10 mouse cellular contexts compared by ENCODE assay signal in the genomic region with DNA sequence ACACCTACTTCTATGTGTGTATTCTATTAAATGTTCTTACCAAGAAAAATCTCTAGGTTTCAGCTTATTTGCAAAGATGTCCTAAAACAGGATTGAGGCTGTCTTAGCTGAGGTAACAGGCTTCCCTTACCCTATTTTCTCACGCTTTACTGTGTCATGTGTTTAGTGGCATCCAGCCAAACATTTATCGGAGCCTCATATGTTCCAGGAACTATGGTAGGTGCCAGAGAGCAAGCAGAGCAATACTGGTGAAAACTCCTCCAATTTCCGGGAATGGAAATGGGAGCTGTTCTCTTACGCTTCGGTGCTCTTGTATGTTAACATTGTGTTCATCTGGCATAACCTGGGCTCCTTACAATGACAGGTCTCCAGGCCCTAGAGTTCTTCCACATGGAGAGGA. TPM values are rescaled to one million over a fixed set of nuclear protein-coding genes. Genes with fewer than 3 reads are reported as not detected.
A peak's percentile ranks its signal among the peaks of the same experiment; 100 is the strongest.
DNase-seq lines count a peak whose midpoint lies in the region; ATAC-seq and TF ChIP-seq lines count a peak whose summit lies in the region.
"Had no signal": no experiment of that assay in that cellular context is flagged by ENCODE, and none has a peak within 500 bp of the region (broad histone marks: within the 10 kb centered on the region; RNA-seq: fewer than 3 reads in every experiment).

No protein-coding gene starts in this region.

- TF ChIP-seq RAD21 in MEL (IDR thresholded peaks at IDR 0.05; ENCODE audit: low read depth, low read length), result no peak

- 71% methylated on average over 5 of the region's 5 CpGs for WGBS in intestine, embryonic 16.5 days
- WGBS in intestine, embryonic 15.5 days, result 63% methylated on average over 5 of the region's 5 CpGs
- WGBS in forebrain, embryonic 16.5 days, result 57% methylated on average over 5 of the region's 5 CpGs

- H3K4me2 ChIP-seq in intestine, embryonic 16.5 days (ENCODE audit: low read depth, low read length), result no peak overlapping the region
- no peak overlapping the region for H3K4me2 ChIP-seq in intestine, embryonic 15.5 days (replicated peaks)
- H3K4me2 ChIP-seq in forebrain, embryonic 16.5 days (ENCODE audit: low read length), result no peak overlapping the region
- H3K4me2 ChIP-seq: embryonic facial prominence, embryonic 15.5 days; limb, embryonic 15.5 days had no signal

- H3K79me2 ChIP-seq in MEL (ENCODE audit: control insufficient read depth, insufficient read depth, low read length, poor library complexity), result no peaks in the 10 kb centered on the region

- H3K27ac ChIP-seq in intestine, embryonic 16.5 days (ENCODE audit: low read length), result no peak overlapping the region
- H3K27ac ChIP-seq in intestine, embryonic 15.5 days, result no peak overlapping the region
- peak overlapping the region; percentile 8; the same call in 1 of the 2 replicates for H3K27ac ChIP-seq in MEL (ENCODE audit: control insufficient read depth, low read depth, low read length)
- H3K27ac ChIP-seq in forebrain, embryonic 16.5 days (ENCODE audit: low read length), result no peak overlapping the region
- H3K27ac ChIP-seq: embryonic facial prominence, embryonic 15.5 days; limb, embryonic 15.5 days had no signal

- H3K4me3 ChIP-seq in intestine, embryonic 16.5 days (ENCODE audit: low read length), result no peak overlapping the region
- H3K4me3 ChIP-seq in intestine, embryonic 15.5 days (replicated peaks), result no peak overlapping the region
- H3K4me3 ChIP-seq in MEL (ENCODE audit: control insufficient read depth in 1 of 2, insufficient read depth in 1 of 2, low read depth in 2 of 2, low read length in 2 of 2), result no peak overlapping the region
- no peak overlapping the region for H3K4me3 ChIP-seq in forebrain, embryonic 16.5 days (replicated peaks; ENCODE audit: low read length)
- H3K4me3 ChIP-seq: embryonic facial prominence, embryonic 15.5 days; limb, embryonic 15.5 days had no signal

- H3K9me3 ChIP-seq in intestine, embryonic 16.5 days (ENCODE audit: control insufficient read depth, low read length), result no peaks in the 10 kb centered on the region
- no peaks in the 10 kb centered on the region for H3K9me3 ChIP-seq in intestine, embryonic 15.5 days
- no peaks in the 10 kb centered on the region for H3K9me3 ChIP-seq in MEL (replicated peaks; ENCODE audit: insufficient read depth, low read length)
- no peaks in the 10 kb centered on the region for H3K9me3 ChIP-seq in forebrain, embryonic 16.5 days (ENCODE audit: control insufficient read depth, low read length)
- H3K9me3 ChIP-seq: embryonic facial prominence, embryonic 15.5 days; limb, embryonic 15.5 days had no signal

- no peak for TF ChIP-seq CTCF in MEL (IDR thresholded peaks at IDR 0.05 in 2 of 3, conservative IDR thresholded peaks at IDR 0.05 in 1 of 3; ENCODE audit: control insufficient read depth in 1 of 3, insufficient read depth in 1 of 3, low read depth in 2 of 3, low read length in 3 of 3, poor library complexity in 1 of 3, severe bottlenecking in 1 of 3)
- no peak for TF ChIP-seq CTCF in brain, embryonic 14.5 days (IDR thresholded peaks at IDR 0.05; ENCODE audit: borderline replicate concordance, extremely low read depth, insufficient read depth, insufficient read length)

- H3K27me3 ChIP-seq in intestine, embryonic 16.5 days (replicated peaks; ENCODE audit: control insufficient read depth, insufficient read depth, low read length), result no peaks in the 10 kb centered on the region
- no peaks in the 10 kb centered on the region for H3K27me3 ChIP-seq in intestine, embryonic 15.5 days (replicated peaks)
- H3K27me3 ChIP-seq in MEL (ENCODE audit: control insufficient read depth in 1 of 2, insufficient read depth in 2 of 2, low read length in 2 of 2), result no peaks in the 10 kb centered on the region
- H3K27me3 ChIP-seq in forebrain, embryonic 16.5 days (replicated peaks; ENCODE audit: control insufficient read depth, insufficient read depth, low read length), result no peaks in the 10 kb centered on the region
- H3K27me3 ChIP-seq: embryonic facial prominence, embryonic 15.5 days; limb, embryonic 15.5 days had no signal

- H3K4me1 ChIP-seq in intestine, embryonic 16.5 days (ENCODE audit: control insufficient read depth, insufficient read depth, low read length), result peaks cover 13% of the 10 kb centered on the region
- H3K4me1 ChIP-seq in intestine, embryonic 15.5 days (replicated peaks), result peaks cover 6% of the 10 kb centered on the region; the same call in 1 of the 2 replicates
- H3K4me1 ChIP-seq in MEL (ENCODE audit: control insufficient read depth in 1 of 2, insufficient read depth in 2 of 2, low read length in 2 of 2), result peaks cover 14 to 18% of the 10 kb centered on the region in 2 experiments
- peaks cover 9% of the 10 kb centered on the region; the same call in 1 of the 2 replicates for H3K4me1 ChIP-seq in forebrain, embryonic 16.5 days (replicated peaks; ENCODE audit: control insufficient read depth, insufficient read depth, low read length)

- H3K9ac ChIP-seq in intestine, embryonic 16.5 days (ENCODE audit: low read depth, low read length), result no peak overlapping the region
- H3K9ac ChIP-seq in intestine, embryonic 15.5 days, result no peak overlapping the region
- H3K9ac ChIP-seq in MEL (ENCODE audit: control insufficient read depth, low read depth, low read length, poor library complexity, severe bottlenecking), result no peak overlapping the region
- no peak overlapping the region for H3K9ac ChIP-seq in forebrain, embryonic 16.5 days (replicated peaks; ENCODE audit: low read depth, low read length)
- H3K9ac ChIP-seq: embryonic facial prominence, embryonic 15.5 days; limb, embryonic 15.5 days had no signal

- no peak for TF ChIP-seq POLR2A in MEL (IDR thresholded peaks at IDR 0.05; ENCODE audit: control insufficient read depth in 1 of 2, insufficient read depth in 1 of 2, low read depth in 1 of 2, low read length in 2 of 2, poor library complexity in 1 of 2)
- no peak for TF ChIP-seq POLR2A in brain, embryonic 14.5 days (IDR thresholded peaks at IDR 0.05; ENCODE audit: borderline replicate concordance, extremely low read depth, insufficient read depth, insufficient read length, poor library complexity, severe bottlenecking)

- DNase-seq in MEL (ENCODE audit: low read depth, low spot score), result peak; percentile 88
- DNase-seq in brain, embryonic 14.5 days (ENCODE audit: low read depth), result peak; percentile 66
- no peak for DNase-seq in layer of hippocampus, postnatal 14 days (ENCODE audit: low spot score in 2 of 2)
- DNase-seq: cerebellum, adult 11 months had no signal

- ATAC-seq in intestine, embryonic 16.5 days, result 0 out of 2 replicates have a peak, but pooled peaks have one; percentile 26
- ATAC-seq in intestine, embryonic 15.5 days, result no peak
- ATAC-seq in hematopoietic stem cell, adult 5-6 weeks (replicated peaks in 1 of 2; ENCODE audit: insufficient read depth in 1 of 2, low FRiP score in 2 of 2, low TSS enrichment in 1 of 2, low read depth in 1 of 2, poor library complexity in 2 of 2, severe bottlenecking in 2 of 2), result peak; percentile 33 to 37; a peak in 2 of 4 replicates
- ATAC-seq in forebrain, embryonic 16.5 days, result no peak

- H3K36me3 ChIP-seq in intestine, embryonic 16.5 days (ENCODE audit: control insufficient read depth, insufficient read depth, low read length), result no peaks in the 10 kb centered on the region
- no peaks in the 10 kb centered on the region for H3K36me3 ChIP-seq in intestine, embryonic 15.5 days
- H3K36me3 ChIP-seq in MEL (ENCODE audit: control insufficient read depth in 1 of 2, insufficient read depth in 2 of 2, low read length in 2 of 2), result peaks cover 0 to 10% of the 10 kb centered on the region in 2 experiments; a peak in 2 of 4 replicates
- H3K36me3 ChIP-seq in forebrain, embryonic 16.5 days (ENCODE audit: control insufficient read depth, insufficient read depth), result no peaks in the 10 kb centered on the region
- H3K36me3 ChIP-seq: embryonic facial prominence, embryonic 15.5 days; limb, embryonic 15.5 days had no signal

- TF ChIP-seq EP300 in MEL (IDR thresholded peaks at IDR 0.05; ENCODE audit: low read depth in 1 of 2, low read length in 2 of 2), result peak in 1 of 2 experiments; percentile 7; a peak in 1 of 4 replicates

TF ChIP-seq in MEL, 35 proteins besides CTCF, POLR2A, EP300 and RAD21:
- TF ChIP-seq HCFC1 (IDR thresholded peaks at IDR 0.05; ENCODE audit: low read depth, low read length) (0 out of 2 replicates have a peak, but pooled peaks have one; percentile 11), RCOR1 (IDR thresholded peaks at IDR 0.05; ENCODE audit: low read depth, low read length) (no peak), SMC3 (IDR thresholded peaks at IDR 0.05; ENCODE audit: low read depth, low read length) (0 out of 2 replicates have a peak, but pooled peaks have one; percentile 16), MAX (IDR thresholded peaks at IDR 0.05; ENCODE audit: low read length) (peak; percentile 69), ELF1 (IDR thresholded peaks at IDR 0.05; ENCODE audit: low read depth, low read length) (0 out of 2 replicates have a peak, but pooled peaks have one; percentile 34), MYB (IDR thresholded peaks at IDR 0.05; ENCODE audit: low read depth, low read length) (no peak), USF1 (IDR thresholded peaks at IDR 0.05; ENCODE audit: low read depth, low read length) (peak; percentile 57; the same call in 1 of the 2 replicates), ETS1 (IDR thresholded peaks at IDR 0.05; ENCODE audit: low read depth, low read length) (peak; percentile 95), GATA1 (IDR thresholded peaks at IDR 0.05; ENCODE audit: low read depth, low read length) (no peak), GABPA (IDR thresholded peaks at IDR 0.05; ENCODE audit: low read depth, low read length) (no peak), POLR2AphosphoS5 (IDR thresholded peaks at IDR 0.05; ENCODE audit: borderline replicate concordance, low read depth, low read length) (no peak), MAFK (IDR thresholded peaks at IDR 0.05; ENCODE audit: borderline replicate concordance, low read depth, low read length) (no peak), MXI1 (IDR thresholded peaks at IDR 0.05; ENCODE audit: low read depth, low read length) (peak; percentile 88), SIN3A (IDR thresholded peaks at IDR 0.05; ENCODE audit: low read length) (peak; percentile 68)

RNA-seq across cellular contexts. Expression of a gene that starts 40.8 kb away (rescaled TPM):
- polyA plus RNA-seq in intestine, embryonic 16.5 days (2015; fragmentation: Nextera tagmentation; extraction: Ambion mirVana), result 8.4 and 9.8 TPM in 2 replicates
- 8.6 and 11.0 TPM in 2 replicates for polyA plus RNA-seq in intestine, embryonic 15.5 days (2015; fragmentation: Nextera tagmentation; extraction: Ambion mirVana)
- total RNA-seq in MEL (2012; rRNA removed), result 1.5 and 2.7 TPM in 2 replicates
- 1 to 10 TPM in 1 of 2 experiments, not detected in 1; 2.8 TPM for polyA plus RNA-seq in MEL (2012; ENCODE audit: insufficient read depth in 1 of 2, insufficient read length in 2 of 2, low read depth in 1 of 2, low replicate concordance in 2 of 2, missing spikeins in 1 of 2)
- 1.4 and 2.3 TPM in 2 replicates for polyA plus RNA-seq in brain, embryonic 14.5 days (2012; rRNA removed)
- 30.7 and 36.7 TPM in 2 replicates for total RNA-seq in hematopoietic stem cell, adult 5-6 weeks (2017)
- total RNA-seq in layer of hippocampus, postnatal 14 days (2021), result 1 to 10 TPM; 2.9 to 3.5 TPM
- polyA plus RNA-seq in forebrain, embryonic 16.5 days (2015; fragmentation: Nextera tagmentation; extraction: Ambion mirVana), result 1.7 and 1.9 TPM in 2 replicates

Comparison
In these comparisons a context has a peak if more than half of its experiments do, and no peak if none do; other contexts are left out.
1. ATAC-seq: peak in intestine, embryonic 16.5 days (single experiment) and hematopoietic stem cell, adult 5-6 weeks (2 of 2); none in intestine, embryonic 15.5 days (single experiment) and forebrain, embryonic 16.5 days (single experiment).
2. DNase-seq: peak in MEL (single experiment) and brain, embryonic 14.5 days (single experiment); none in layer of hippocampus, postnatal 14 days (0 of 2).